Mouse (Mus musculus) adrenal gland (tissue): Measurements from ENCODE around the gene Rcc1l.

Experiments
- intact Hi-C: fragments of 180-260 bp; cut with DNase I; formaldehyde crosslinking; loops from one replicate; pipeline ENCODE4 v1.15.1; 2025

The Rcc1l gene

DNA sequence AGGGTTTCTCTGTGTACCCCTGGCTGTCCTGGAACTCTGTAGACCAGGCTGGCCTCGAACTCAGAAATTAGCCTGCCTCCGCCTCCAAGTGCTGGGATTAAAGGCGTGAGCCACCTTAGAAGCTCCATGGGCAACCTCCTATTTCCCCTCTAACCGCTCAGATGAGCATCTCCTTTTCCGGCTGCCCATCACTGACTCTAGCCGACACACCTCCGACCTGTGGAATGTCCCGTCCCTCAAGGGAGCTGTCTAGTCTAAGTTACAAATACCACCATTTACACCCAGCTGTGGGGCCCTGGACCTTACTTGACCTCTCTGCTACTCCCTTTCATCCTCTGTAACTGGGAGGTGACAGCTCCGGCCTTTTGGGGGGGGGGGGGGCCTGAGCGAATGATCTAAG, 878 bp downstream of the Rcc1l start:
- intact Hi-C loops = no loop called here

DNA sequence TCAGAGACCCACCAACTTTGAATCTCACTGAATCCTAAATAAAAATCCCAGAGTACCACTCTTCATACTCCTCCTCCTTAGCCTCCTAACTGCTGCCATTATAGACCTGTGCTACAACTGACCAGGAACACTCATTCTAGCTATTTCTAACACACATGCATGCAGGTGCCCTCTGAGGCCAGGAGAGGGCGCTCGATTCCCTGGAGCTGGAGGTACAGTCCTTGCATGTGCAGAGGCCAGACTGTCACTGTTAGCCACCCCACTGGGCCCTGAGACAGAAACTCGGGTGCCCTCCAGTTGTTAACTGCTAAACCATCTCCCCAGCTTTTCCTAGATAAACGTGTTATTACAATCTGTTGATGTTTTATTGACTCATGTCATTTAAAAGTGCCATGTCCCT, 3.4 kb downstream of the Rcc1l start:
- intact Hi-C loops = no loop called here

DNA sequence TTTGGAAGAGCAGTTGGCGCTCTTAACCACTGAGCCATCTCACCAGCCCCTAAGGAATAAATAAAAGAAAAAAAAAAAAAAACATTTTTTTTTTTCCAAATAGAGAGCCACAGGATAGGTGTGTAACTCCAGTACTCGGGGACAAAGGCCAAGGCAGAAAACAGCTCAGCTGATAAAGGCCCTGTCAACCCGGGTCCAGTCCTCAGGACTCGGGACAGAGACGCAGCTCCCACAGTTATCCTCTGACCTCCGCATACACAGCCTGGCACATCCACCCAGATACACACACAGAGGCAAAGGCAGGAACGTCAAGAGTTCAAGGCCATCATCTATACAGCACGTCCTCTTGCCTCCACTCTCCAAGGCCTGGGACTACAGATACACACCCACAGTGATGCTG, 6.4 kb downstream of the Rcc1l start:
- intact Hi-C loops = no loop called here

DNA sequence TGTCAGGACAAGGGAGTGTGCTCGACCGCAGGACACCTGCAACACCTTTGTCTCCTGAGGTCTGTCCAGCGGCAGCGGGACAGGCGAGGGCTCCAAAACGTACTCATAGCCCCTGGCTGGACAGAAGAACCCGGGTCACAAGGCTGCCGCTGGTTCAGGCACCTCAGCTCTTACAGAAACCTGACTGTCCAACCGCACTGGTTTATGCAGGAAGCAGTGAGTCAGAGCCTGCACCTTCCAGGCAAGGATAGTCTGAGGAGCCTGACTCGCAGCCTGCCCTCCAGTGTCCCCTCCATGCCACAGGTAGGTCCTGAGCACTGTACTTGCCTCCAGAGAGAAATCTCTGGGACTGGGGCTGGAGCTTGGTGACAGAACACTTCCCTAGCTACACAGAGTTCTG, 7.3 kb downstream of the Rcc1l start:
- intact Hi-C loops = no loop called here

DNA sequence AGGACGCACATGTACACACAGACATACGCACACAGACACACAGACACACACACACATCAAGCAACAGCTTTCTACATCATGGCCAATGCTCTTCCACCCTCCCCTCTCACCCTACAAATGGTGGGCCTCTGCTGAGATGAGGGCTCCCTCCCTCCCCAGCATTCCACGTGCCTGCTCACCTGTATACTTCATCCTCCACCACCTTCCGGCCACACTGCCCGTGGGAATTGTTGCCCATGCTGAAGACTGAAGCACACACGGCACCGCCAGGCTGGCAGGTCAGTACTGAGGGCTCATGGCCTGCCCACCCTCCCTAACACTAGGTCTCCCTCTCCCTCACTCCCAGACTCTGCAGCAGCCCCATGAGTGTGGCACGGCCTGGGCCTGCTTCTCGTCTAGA, 8.5 kb downstream of the Rcc1l start:
- intact Hi-C loops = no loop called here

DNA sequence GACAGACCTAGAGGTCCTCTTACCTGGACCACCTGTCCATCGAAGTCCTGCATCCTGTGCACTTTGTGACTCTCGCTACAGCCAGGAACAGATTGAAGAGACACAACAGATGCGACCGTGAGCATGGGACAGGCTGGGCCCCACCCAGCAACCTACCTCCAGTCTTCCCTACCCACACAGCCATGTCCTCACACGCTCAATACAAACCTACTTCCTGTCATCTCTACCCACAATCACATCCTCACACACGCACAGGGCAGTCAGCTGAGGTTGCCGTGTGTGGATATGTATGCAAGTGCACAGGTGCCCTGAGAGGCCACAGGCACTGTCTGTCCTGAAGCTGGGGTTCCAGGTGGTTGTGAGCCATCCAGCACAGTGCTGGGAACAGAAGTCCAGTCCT, 9.9 kb downstream of the Rcc1l start:
- intact Hi-C loops = no loop called here

DNA sequence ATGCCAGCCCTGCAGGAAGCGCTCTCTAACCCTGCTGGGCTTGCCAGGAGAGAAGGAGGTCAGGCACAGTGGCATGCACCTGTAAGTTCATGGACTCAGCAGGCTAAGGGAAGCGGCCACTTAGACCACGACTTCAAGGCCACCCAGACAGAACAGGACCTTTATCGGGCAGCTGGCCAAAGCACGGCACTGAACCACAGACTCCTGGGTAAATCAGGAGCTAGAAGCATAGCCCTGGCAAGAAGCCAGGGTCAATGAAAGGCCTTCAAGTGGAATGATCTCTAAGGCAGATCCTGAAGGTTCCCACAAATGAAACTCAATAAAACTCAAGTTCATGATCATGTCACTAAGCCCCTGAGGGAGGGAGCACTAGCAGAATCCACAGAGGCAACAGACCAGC, 11.9 kb downstream of the Rcc1l start:
- intact Hi-C loops = no loop called here

DNA sequence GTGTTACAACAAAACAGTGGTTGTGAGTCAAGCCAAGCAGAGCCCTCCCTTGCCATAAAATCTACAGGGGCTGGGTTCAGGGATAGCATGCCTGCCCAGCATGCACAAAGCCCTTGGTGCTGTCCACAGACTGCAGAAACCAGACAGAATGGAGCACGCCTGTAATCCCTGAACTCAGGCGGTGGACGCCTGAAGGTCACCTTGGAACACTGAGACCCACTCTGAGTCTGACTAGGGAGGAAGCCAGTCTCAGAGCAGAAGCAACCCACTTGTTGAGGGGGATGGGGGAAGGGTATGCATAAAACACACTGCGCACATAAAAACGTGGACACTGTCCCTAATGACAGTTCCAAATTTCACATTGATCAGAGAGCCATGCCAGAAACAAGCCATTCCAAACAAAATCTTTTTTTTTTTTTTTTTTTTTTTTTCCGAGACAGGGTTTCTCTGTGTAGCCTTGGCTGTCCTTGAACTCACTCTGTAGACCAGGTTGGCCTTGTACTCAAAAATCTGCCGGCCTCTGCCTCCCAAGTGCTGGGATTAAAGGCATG, 20.6 kb downstream of the Rcc1l start:
- intact Hi-C loops = no loop called here

DNA sequence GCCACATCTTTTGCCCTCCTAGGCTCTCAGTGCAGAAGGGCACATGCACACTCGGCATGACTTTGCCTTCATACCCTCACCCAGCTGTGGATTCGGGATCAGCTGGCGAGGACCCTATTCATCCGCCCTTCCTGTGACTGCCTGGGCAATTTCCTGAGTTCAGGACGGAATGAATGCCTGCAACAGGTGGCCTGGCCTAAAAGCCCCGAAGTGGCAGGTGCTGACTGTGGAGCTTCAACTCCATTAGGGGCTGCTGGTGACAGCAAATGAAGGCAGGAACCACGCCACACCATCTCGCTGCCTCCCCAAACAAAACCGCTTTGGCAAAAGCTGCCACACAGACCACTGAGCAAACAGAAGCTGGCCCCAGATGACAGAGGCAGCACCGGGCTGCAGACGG, 24.7 kb downstream of the Rcc1l start:
- intact Hi-C loops = no loop called here

DNA sequence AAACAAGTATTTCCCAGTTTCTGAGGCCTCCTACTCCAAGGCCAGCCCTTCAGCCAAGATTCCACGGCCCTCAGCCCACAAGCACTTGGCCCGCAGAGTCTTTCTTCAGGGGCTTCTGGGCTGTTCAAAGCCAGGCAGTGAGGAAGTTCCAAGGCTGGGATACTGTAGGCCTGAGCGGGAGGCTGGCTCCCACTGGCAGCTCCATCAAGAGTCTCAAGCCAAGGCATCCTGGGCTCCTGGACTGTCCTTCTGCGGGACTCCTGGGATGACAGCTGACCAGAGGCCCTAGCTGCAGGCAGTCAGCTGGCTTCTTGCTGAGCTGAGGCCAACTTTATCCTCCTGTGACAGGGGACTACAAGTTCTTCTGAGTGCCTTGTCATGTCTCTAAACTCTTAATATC, 28.4 kb downstream of the Rcc1l start:
- intact Hi-C loops = no loop called here

DNA sequence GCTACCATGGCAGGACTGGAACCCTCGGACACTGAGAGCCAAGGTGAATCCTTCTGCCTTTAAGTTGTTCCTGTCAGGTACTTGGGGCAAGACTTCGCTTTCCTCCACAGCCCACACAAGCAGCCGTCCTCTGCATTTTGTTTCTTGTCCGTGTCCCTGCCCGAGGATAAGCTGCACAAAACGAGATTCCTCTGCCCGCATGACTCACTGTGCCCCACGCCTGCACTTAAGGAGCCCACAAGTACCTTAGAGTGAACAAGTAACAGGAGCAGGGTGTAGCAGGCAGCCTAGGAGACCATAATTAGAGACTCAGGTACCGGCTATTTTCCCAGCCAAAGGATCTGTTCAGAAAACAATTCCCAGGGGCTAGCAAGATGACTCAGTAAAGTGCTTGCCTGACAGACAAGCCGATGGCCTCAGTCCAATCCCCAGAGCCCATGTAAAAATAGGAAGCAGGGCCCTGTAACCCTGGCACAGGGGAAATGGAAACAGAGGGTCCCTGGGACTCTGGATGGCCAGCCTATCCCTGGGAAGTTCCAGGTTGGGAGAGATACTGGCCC, 29.3 kb downstream of the Rcc1l start:
- intact Hi-C loops = no loop called here

DNA sequence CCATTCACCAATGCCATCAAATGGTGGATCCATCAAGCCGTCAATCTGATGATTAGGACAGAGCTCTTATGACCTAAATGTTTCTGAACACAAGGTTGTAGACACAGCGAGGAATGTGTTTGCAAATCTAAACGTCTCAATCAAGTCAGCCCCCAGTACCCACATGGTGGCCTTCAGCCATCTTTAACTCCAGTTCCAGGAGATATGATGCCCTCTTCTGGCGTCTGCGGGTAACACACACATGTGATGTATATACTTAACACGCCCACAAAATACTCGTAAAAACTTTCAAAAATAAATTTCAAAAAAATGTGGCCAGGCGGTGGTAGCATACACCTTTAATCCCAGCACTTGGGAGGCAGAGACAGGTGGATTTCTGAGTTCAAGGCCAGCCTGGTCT, 31.6 kb downstream of the Rcc1l start:
- intact Hi-C loops = no loop called here

DNA sequence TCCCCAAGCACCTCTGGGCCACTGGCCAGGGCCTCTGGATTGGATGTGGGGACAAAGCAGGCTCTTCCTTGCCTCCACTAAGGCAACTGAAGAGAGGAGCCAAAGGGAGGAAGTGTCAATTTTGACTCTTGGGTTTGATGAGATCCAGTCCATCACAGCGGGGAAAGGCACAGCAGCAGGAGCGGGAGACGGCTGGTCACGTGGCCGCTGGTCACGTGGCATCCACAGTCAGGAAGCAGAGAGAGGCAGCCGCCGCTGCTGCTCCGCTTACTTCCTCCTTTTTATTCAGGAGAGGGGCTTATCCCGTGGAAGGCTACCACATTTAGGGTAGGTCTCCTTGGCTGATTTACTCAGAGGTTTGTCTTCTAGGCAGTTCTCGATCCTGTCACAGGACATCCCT, 34.2 kb downstream of the Rcc1l start:
- intact Hi-C loops = no loop called here

DNA sequence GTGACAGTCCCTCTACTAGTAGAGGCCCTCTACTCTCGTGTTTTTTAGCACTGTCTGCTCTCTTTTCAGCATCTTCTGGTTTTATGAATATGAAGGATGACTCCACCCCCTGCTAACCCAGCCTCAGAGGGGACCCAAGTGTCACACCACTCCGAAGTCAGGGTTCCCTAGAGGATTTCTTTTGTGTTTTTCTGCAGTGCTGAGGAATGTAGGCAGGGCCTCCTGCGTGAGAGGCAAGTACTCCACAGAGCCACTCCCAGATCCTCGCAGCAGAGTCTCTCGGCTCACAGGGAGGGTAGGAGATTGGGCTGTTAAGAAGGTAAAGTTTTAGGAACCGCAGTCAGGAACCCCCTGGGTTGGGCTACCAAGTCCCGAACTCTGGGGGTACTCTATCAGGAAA, 35.3 kb downstream of the Rcc1l start:
- intact Hi-C loops = no loop called here

DNA sequence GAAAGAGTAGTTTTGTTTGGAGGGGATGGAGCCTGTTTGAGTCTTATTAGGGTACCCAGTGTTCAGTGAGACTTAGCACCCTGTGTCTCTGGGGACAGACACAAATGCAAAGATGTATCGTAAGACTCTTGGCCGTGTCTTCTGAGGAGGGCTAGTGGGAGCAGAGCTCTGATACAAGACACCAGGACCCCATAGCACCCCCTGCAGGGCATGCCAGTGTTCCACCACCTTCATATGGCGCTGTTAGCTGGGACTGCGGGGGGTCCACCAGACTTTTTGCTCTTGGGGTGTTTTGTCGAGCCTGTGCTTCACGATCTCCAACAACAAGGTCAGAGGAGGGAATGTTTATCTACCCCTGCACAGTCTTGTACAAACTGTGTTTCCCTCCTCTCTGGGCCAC, 37.1 kb downstream of the Rcc1l start:
- intact Hi-C loops = no loop called here

DNA sequence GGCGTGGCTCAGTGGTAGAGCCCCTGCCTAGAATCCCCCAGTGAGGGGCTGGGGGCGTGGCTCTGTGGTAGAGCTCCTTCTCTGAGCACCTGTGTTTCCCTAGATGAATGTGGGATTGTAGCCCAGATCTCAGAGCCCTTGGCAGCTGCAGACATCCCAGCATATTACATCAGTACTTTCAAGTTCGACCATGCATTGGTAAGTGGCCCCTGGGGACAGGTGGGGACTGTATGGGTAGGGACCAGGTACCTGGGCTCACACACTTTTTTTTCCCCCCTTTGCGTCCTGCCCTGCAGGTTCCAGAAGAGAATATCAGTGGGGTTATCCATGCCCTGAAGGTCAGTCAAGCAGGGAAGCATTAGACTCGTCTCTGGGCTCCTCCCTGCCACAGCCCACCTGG, 38.6 kb downstream of the Rcc1l start:
- intact Hi-C loops = no loop called here

DNA sequence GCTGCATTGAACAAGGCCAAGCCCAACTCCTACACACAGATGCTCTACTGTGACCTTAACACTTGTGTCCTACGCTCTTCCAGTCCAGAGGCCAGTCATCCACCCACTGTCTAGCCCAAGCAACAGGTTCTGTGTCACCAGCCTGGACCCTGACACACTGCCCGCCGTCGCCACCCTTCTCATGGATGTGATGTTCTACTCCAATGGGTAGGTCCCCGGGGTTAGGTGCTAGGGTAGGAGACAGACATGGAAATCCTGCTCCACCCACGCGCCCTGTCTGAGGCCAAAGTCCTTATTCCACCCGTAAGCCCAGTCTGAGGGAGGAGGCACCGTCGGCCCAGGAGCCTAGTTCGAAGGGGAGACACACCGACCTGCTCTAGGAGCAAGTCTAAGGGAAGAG, 40.6 kb downstream of the Rcc1l start:
- intact Hi-C loops = no loop called here

DNA sequence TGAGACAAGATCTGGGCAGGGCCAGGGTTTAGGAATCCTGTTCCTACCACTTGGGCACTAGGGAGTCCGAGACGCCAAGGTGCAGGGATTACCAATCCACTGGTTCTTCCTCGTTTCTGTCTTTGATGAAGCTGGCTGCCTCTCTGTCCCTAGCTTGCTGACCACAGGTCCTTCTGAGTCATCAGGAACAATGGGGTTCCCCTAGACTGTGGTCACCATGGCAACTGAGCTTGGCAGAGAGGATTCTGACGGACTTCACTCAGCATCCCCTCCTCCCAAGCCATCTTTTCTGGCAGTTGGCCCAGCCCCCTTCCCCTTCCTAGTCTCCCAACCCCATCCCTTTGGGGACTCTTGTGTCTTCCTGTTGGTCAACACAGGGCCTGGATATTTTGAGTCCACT, 45.0 kb downstream of the Rcc1l start:
- intact Hi-C loops = no loop called here

DNA sequence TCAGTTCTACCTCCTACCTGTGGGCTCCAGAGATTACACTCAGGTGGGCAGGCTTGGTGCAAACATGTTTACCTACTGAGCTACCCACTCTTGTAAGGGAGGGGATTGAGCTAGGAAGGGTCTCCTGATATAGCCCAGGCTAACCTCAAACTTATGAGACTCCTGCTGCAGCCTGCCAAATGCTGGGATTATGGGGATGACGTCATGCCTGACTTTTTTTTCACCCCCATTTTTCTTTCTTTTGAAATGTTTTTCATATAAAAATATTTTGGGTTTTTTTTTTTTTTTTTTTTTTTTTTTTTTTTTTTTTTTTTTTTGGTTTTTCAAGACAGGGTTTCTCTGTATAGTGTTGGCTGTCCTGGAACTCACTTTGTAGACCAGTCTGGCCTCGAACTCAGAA, 50.3 kb downstream of the Rcc1l start:
- intact Hi-C loops = no loop called here

DNA sequence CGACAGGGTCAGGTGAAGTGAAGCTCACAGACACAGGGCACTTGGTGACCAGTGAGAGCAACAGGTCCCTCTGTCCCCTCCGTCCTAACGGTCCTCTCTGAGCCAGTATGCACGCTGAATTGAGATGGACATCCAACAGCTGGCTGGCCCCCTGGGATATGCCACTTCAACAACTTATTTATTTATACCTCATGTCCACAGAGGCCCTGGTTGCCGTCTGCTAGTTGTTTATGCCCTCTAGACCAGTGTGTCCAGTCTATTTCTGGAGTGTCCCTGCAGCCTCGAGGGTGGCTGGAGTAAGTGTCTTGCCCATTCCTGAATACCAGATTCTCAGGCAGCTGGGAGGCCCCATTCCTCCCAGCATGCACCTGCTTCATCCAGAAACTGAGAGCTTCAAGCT, 52.7 kb downstream of the Rcc1l start:
- intact Hi-C loops = no loop called here

DNA sequence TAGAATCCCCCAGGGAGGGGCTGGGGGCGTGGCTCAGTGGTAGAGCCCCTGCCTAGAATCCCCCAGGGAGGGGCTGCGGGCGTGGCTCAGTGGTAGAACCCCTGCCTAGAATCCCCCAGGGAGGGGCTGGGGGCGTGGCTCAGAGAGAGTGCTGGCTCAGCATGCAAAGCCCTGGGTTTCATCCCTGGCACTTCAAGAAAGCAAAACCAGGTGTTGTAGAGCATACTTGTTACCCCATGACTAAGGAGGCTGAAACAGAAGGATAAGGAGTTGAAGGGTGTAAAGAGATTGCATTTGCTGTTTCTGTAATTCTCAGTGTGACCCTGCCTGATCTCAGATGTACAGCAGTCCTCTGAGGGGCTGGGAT, 54.7 kb downstream of the Rcc1l start:
- intact Hi-C loops = no loop called here

DNA sequence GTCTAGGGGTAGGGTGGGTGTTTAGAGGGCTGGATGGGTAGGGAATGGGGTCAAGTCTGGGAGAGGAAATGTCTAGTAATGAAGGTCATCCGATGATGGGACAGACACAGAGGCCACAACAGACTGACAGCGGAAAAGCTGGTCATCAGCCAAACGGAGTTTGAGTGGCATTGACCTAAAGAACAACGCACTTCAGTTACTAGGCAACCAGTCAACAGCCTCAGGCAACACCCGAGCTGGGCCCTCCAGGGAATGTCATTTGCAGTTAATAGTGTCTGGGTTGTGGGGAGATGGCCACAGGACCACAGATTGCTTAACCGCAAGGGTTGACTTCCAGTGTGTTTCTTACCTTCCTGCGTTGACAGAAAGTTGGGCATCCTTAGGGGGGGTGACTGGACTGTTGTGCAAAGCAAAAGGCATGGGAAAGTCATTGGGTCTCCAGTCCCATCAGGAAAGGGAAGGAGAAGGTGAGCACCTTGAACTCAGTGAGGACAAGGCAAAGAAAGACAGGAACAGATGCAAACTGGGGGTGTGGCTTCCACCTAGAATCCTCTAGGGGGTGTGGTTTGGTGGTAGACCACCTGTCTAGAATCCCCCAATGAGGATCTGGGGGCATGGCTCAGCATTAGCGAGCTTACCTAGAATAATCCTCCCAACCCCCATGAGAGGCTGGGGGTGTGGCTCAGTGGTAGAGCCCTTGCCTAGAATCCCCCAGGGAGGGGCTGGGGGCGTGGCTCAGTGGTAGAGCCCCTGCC, 55.3 kb downstream of the Rcc1l start:
- intact Hi-C loops = no loop called here

DNA sequence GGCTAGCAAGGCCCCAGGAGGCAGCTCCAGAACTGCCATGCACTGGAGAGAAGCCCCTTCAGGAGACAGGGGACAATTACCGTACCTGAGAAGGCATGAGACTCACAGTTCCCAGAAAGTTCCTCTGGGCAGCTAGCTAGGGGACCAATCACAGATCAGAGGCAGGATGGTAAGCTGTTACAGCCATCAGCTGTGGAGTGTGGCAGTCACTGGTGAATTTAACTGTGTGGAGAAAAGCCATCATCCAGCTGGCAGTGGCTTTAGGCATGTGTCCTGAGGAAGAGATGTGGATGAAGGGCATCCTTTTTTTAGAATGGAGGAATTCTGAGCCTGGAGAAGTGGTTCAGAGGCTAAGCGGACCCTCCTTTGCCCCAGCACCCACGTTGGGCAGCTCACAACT, 56.4 kb downstream of the Rcc1l start:
- intact Hi-C loops = no loop called here
